Mouse (Mus musculus) adrenal gland, postnatal 10 days (tissue): ENCODE results near the gene Htt. TPM values are rescaled to one million over a fixed set of nuclear protein-coding genes. Genes with fewer than 3 reads are reported as not detected.

Experiments
- DNase-seq: peaks from one replicate; pipeline ENCODE4 v3.0.0; 2021; ENCODE audit warnings: mixed read lengths
- microRNA-seq: library from miRNA; unstranded; fragments of <30 nt; microRNA quantifications from one replicate; pipeline ENCODE4 v1.2.0, GENCODE M21; 2021
- total RNA-seq, 2 experiments: library from RNA; stranded (reverse); gene quantifications; 2 replicates each; pipeline ENCODE4 v1.2.3; 2021

Htt gene
- total RNA-seq, 2 experiments from 2014 or later, result 17.0 to 27.7 TPM

- DNase-seq, result no peak
These were observed 170.2 kb downstream of the Htt start for GRCm38 (mm10) chr5:34931516-34932457.

GRCm38 (mm10) chr5:34932458-34932806 lies 170.9 kb downstream of the Htt start:
- no peak for DNase-seq

GRCm38 (mm10) chr5:34933461-34933860 lies 171.9 kb downstream of the Htt start:
- DNase-seq, result no peak

- no peak for DNase-seq
These were observed 180.3 kb downstream of the Htt start for GRCm38 (mm10) chr5:34941710-34942470.

- DNase-seq, result no peak
These were observed 181.9 kb downstream of the Htt start for GRCm38 (mm10) chr5:34943428-34943827.

GRCm38 (mm10) chr5:34948861-34949760 lies 187.6 kb downstream of the Htt start, which contains the start of gene Rgs12:
TSS of gene Rgs12 (plus strand) at chr5:34949445.
- peak; percentile 96 for DNase-seq

- no peak for DNase-seq
These were observed 188.2 kb downstream of the Htt start for GRCm38 (mm10) chr5:34949769-34950211.

GRCm38 (mm10) chr5:34950486-34951160 lies 189.1 kb downstream of the Htt start:
- peak; percentile 25 for DNase-seq

- DNase-seq, result peak; percentile 31
These were observed 189.8 kb downstream of the Htt start for GRCm38 (mm10) chr5:34951161-34951834.

GRCm38 (mm10) chr5:34954508-34954907 lies 193.0 kb downstream of the Htt start:
- no peak for DNase-seq

- peak; percentile 83 for DNase-seq
These were observed 194.1 kb downstream of the Htt start for GRCm38 (mm10) chr5:34955630-34956029.

- peak; percentile 43 for DNase-seq
These were observed 194.6 kb downstream of the Htt start for GRCm38 (mm10) chr5:34956151-34956550.

- peak; percentile 51 for DNase-seq
These were observed 195.5 kb downstream of the Htt start for GRCm38 (mm10) chr5:34957015-34957414.

- DNase-seq, result no peak
These were observed 198.5 kb downstream of the Htt start for GRCm38 (mm10) chr5:34960021-34960420.

Small RNA genes within 50 kb of the gene (microRNA-seq; reads per million reads assigned to microRNA genes)
- not detected for gene Mir467g

Other genes with a start within 250 kb of the Htt start
- 10 to 100 TPM; 10.6 to 16.1 TPM for gene Tnip2, start 247.7 kb upstream of the Htt start, total RNA-seq
- 1 to 10 TPM; 5.9 to 7.0 TPM for gene Sh3bp2, start 235.9 kb upstream of the Htt start, total RNA-seq
- gene Add1, start 188.1 kb upstream of the Htt start, total RNA-seq, result 100 to 1,000 TPM; 135 to 182 TPM
- 10 to 100 TPM; 36.1 to 53.6 TPM for gene Mfsd10, start 124.5 kb upstream of the Htt start, total RNA-seq
- 10 to 100 TPM; 18.4 to 19.7 TPM for gene Nop14, start 101.6 kb upstream of the Htt start, total RNA-seq
- 1 to 10 TPM; 1.8 to 3.0 TPM for gene Grk4, start 101.4 kb upstream of the Htt start, total RNA-seq
- 1 to 10 TPM; 1.1 TPM for gene Msantd1, start 146.3 kb downstream of the Htt start, total RNA-seq
- 10 to 100 TPM; 27.9 to 42.1 TPM for gene Rgs12, start 187.7 kb downstream of the Htt start, total RNA-seq